Mouse (Mus musculus) monocyte, adult 2 months (primary cell): ENCODE measurements around the gene Rptor.

Experiments
- DNase-seq, 2 experiments: peaks; one replicate each; pipeline ENCODE4 v3.0.0; 2022; ENCODE audit warnings: low spot score in 2 of 2, low read depth in 1 of 2

Rptor gene

DNA sequence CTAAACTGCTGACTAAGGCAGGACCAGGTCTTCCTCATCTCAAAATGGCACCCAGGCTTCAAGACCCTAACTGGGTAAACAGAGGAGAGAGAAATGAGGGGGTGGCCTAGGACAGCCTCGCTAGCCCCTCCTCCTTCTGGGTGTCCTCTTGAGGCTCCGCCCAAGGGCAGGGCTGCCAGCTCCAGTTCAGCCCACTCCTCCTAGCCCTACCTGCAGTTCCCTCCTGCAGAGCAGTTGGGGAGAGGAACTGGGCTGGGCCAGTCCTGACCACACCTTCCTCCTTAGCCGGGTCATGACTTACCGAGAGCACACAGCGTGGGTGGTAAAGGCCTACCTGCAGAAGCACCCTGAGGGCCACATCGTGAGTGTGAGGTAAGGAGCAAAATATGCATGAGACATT lies 291.9 kb downstream of the Rptor start:
- no peak for DNase-seq

DNA sequence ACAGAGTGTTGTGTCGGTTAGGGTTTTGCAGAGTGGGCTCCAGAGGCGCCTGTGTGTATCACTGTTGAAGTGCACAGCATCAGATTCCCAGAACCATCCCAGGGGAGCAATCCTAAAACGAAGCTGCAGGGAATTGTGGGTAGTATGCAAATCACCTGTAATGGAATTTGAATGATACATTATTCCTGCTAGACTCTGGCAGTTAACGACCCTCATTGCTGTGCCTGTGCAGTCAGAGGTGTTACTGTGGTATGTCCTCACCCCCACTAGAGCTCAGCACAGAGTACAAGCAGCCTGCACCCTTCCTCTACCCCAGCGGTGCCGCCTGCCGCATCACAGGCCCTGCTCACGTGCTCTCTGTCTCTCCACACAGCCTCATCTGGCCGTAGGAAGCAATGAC lies 294.3 kb downstream of the Rptor start:
- DNase-seq, result no peak

DNA sequence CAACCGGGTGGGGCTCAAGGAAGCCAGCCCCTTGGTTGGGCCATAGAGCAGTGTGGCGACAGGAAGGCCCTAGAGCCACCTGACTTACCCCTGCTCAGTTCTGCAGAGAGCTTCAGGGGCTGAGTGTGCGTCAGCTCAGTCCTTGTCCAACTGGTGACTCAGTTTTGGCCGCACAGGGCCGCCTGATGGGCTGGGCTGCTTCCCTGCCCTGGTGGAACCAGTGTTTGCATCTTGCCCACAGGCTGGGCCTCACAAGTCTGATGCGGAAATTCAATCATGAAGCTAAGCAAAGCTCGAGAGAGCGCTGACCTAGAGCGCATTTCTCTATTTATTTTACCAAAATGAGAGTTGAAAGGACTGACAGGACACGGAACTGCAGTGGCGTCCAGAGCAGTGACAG lies 296.3 kb downstream of the Rptor start:
- no peak for DNase-seq

DNA sequence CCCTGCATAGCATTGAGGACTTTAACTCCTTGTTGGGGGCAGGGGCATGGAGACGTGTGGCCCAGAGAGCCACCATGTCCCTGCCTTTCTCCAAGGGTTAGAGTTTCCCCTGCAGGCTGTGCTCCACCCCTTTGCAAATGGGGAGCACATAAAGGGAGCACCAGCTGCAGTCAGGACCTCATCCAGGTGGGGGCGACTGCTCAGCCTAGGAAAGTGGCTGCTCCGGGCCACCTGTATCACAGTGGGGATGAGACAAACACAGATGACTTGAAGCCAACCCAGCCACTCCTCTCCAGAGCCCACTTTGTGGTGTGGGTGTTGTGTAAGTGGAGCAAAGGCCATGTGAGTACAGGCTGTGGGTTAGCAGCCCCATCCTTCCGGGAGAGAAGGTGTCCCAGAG lies 298.5 kb downstream of the Rptor start:
- DNase-seq, result no peak

DNA sequence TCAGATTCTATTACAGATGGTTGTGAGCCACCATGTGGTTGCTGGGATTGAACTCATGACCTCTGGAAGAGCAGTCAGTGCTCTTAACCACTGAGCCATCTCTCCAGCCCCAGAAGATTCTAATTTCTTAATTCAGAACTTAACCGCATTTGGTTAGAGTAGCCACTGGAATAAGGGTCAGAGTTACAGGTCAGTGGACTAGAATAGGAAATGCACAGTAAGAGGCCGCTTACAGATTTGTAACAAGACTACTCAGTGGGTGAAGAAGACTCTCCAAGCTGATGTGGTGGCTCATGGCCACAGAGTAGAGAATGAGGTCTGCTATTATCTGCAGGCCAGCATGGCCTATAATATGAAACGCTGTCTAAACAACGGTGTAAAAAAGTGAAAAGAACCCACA lies 300.2 kb downstream of the Rptor start:
- DNase-seq, result no peak

DNA sequence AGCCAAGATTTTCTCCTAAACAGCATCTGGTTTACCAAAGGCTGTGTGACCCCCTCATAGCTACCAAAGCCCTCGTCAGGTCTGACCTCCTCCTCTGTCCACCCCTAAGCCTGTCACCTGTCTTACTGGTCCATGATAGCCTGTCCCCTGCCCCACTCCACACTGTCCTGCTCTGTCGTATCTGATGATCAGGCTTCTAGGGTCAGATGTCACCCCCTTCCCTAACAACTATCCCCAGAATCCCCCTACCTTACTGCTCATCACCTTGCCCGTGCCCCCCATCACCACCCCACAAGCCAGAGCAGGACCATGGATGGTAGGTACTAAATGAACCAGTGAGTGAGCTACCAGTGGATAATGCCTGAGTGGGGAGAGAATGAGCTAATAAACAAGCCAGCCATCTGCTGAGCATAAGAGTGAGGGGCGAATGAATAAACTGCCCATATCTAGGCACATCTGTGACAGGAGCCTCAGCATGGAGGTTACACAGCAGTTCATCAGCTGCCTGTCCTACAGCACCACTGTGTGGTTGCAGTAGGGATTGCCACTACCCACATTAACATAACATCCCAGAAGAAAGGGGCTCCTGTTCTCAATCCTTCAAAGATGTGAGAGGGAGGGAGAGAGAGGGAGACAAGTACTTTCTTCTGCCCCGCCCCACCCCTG lies 302.0 kb downstream of the Rptor start:
- peak in 1 of 2 experiments; percentile 26 for DNase-seq

DNA sequence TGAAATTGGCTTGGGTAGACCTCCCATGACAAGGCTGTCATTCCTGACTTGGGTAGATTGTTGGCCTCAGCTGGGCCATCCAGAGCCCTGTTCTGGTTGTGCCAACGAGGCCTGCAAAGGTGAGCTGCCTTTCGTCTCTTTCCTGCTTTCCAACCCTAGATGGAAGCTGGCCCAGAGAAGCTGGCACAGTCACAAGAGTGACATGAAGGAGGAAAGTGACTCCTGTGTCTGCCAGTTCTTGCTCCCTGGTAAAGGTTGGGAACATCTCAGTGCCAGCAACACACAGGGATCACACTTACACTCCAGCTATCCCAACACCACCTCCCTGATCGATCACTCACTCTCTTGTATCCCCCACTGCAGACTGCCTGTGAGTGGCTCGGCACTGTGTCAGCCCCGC lies 303.1 kb downstream of the Rptor start:
- no peak for DNase-seq

DNA sequence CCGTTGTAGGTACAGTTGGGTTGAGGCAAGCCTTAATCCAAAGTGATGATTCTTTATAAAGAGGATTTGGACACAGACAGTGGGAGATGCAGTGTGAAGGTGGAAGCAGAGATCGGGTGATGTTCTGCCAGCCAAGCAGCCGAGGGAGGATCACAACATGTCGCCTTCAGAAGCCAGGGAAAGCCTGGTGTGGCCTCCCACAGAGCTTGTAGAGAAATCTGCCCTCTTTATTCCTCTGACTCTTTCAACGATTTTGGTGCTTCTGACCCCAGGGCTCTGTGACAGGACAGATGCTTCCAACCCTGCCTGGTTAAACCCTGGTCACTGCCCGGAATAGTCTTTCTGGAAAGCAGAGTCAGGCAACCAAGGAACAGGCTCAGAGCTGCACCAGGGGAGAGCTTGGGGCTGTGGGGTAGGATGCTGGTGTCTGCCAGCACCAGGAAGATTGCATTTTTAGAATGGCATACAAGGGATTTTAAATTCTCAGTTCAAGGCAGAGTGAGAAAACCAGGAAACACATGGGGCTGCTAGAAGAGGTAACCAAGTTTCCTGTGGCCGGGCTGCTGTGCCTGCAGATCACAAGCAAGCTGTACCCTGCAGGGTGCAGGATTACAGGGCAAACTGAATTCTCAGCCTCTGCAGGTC lies 304.4 kb downstream of the Rptor start:
- no peak for DNase-seq

DNA sequence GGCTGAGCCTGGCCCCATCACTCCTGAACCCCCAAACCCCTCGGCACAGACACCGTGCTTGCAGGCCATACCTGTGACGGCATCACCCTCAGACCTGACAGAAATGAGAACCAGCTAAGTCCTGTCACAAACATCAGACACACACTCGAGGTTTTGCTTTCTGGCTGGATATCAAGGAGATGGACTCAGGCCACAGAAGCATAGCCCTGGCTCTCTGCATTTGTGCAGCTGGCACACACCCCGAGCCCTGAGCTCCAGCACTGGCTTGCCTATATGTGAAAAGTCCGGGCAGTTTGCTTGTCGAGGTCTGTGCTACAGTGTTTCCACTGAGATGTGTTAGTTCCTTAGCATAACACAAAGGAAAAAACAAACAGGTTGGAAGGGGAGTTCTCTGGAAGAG lies 305.0 kb downstream of the Rptor start:
- DNase-seq, result no peak

DNA sequence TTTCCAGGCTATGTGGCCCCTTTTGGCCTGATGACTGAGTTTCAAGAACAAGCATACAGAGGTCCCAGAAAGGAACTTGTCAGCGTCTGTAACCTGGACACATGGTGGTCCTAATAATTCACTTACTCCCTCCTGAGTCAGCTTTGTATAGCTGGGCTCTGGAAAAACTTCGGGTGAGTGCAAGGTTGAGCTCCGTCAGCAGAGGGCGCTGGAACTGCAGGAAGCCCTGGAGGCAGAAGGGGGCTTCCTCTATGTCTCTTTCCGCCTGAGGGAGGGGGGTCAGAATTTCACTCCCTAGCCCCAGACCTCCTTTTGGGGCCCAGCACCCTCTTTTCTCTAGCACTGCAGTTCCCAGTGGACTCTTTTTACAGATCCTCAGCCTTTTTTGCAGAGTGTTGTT lies 306.7 kb downstream of the Rptor start:
- DNase-seq, result peak in 1 of 2 experiments; percentile 51

DNA sequence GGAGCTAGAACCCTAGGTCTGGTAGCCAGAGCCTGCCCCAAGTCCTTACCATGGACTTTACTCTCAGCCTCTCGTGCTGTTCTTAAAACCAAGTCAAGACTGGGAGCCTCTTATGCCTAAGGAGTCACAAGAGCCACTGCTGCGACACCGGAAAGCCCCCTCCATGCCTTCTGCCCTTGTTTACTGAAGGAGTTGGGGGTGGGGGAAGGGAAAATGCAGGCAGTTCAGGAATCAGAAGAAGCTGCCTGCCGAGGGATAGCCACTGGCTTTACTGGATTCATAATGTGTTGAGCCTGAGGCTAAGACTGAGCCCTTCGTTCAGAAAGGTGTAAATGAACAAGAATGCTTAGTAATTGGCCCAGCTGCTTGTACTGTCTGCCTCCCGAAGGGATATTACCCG lies 310.1 kb downstream of the Rptor start:
- DNase-seq, result no peak

DNA sequence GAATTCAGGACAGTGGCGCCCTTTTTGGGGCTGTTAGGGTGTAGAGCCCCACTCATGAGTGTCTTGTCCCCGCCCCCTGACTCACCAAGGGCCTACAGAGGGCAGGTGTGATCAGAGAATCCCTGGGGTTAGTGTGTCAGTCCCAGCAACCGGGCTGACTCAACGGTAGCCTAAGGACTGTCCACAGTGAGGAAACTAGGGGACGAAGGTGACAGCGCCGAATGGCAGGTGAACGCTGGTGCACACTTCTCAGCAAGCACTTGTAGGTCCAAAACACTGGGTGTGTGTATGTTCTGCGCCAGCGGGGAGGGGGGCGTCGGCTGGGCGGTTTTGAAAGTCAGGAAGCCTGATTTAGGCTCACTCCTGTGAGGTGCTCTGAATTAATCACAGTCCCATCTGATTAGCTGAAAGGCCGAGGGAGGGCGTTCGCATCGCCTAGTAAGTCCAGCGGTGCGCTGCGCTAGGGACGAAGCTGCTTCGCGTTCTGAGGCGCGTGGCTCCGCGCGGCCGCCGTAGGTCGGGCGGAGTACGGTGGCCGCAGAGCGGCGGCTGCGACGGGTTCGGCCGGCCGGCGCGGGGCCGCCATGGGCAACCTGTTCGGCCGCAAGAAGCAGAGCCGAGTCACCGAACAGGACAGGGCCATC lies 310.7 kb downstream of the Rptor start, which contains the start of gene Chmp6:
Gene Chmp6 (plus strand): TSS at position 151 of the 644 bp plus-strand sequence.
- peak; percentile 63 to 70 for DNase-seq

DNA sequence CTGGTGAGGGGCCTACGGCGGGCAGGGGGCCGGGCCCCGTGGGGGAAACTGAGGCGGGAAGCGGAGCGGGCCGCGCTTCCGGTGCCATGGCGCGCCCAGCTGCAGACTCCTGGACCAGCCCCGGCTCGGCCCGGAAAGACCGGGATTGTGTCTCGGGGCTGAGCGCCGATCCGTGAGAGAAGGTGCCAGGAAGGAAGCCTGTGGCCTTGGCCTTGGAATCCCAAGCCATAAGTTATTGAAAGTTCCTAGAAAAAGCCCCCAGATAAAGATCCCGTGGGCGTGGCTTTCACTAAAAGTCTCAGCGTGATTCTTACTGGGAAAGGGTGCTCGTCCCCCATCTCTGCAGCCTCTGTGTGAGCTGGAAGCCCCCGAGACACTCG lies 311.2 kb downstream of the Rptor start:
- DNase-seq, result no peak

DNA sequence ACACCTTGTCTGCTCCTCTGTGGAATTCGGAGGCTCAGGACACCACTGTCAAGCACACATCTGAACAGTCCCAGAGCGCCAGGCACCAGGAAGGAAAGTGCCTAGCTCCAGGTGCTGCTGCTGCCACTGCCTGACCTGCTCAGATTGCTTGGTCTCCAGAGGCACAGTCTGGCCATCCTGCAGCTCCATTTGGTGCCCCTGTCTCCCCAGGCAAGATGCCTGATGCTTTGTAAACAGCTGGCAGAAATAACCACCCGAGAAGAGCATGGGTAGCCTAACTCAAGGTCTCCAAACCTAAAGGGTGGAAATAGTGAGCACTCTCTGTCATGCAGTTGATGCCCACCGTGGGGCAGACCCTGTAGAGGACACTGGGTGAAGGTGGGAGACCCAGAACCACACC lies 311.7 kb downstream of the Rptor start:
- DNase-seq, result no peak

DNA sequence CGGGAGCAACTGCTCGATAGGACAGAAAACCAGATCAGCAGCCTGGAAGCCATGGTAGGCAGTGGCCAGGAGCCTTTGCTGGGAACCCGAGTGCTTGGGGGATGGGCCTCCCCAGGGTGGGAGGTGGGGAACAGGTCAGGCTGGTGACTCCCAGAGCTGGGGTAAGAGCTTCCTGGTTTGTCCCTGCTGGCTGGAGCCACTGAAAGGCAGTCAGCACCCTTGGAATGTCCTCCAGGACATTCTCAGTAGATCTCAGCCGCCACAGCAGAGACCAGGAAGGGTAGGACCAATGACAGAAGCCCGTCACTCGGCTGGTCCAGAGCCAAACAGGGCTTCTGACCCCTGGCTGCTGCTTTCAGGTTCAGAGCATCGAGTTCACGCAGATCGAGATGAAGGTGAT lies 313.0 kb downstream of the Rptor start:
- DNase-seq, result no peak

DNA sequence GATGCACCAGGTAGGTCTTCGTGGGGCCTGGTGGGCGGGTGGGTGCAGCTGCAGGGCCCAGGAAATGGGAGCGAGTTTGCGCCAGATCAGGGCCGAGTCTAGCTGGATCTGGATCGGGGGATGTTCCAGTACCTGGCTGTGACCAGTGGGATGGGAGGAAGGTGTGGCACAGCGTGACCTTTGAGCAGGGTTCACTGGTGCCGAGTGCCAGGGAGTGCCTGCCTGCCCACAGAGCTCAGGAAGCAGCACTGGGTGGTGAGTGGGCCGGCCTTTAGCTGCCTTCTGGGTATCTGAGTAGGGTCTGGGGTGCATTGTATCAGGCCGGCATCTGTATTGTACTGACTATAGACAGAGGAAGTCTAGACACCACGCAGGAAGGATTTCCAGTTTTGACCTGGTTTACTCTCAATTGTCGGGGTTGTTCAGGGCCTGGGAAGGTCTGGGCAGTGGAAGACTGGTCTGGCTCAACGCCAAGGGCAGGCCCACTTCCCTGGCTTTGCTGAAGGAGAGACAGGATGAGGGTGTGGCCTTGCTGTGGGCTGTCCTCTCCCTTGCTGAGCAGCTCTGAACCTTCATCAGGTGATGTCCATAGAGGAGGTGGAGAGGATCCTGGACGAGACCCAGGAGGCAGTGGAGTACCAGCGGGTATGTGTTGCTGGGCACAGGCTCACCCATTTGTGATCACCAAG lies 313.5 kb downstream of the Rptor start:
- no peak for DNase-seq

DNA sequence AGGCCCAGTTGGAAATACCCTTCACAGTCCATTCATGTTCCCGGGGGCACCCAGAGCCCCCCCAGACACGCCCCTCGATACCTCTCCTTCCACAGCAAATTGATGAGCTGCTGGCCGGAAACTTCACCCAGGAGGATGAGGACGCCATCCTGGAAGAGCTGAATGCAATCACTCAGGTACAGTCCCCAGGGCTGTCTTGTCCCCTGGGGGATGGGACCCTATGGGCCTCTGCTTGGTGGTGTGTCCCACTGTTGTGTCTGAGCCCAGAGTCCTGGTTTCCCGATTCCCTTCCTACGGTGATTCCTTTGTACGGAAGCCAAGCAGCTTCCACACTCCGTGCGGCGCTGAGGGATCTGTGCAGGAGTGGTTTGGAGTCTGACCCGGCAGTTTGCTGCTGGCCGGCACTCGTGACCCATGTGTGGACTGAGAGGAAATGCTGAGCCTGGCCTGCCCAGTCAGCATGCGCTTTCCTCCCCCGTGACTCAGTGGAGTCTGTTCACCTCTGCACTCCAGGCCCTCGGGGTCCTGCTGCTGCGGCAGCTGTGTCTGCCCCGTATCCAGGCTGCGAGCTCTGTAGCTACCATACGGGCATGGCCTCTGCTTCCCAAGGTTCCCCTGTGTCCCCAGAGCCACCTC lies 314.2 kb downstream of the Rptor start:
- no peak for DNase-seq

DNA sequence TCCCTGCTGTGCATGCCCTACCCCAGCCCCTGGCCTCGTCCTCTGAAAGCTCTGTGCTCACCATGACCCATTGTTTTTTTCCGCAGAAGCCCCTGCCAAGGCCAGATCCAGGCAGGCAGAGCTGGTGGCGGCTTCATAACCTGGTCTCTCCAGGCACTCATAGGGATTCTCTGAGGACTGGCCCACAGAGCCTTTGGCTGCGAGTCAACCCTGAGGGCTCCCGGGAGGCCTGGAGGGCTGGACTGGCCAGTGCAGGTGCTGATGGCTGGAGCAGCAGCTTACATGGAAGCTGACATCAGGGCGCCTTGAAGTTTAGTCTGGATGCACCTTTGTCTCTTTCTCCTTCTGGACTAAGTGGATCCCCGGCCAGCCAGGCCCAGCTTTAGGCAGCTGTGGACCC lies 315.8 kb downstream of the Rptor start:
- no peak for DNase-seq

DNA sequence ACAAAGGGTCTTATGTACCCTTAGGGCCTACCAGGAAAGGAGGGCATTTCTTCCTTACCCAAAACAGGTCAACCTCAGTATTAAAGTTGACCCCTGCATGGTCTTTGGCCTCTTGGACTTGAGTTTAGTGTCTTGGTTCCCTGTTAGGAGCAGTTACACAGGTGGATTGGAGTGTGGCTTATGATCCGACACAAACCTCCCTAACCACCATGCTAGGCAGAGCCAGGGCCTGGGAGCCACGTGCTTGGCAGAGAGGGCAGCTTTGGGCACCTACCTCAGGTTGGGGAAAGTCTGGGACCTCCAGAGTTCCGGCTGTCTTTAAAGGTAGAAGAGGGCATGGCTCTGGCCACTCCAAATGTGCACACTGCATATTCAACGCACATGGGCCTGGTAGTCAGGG lies 316.7 kb downstream of the Rptor start:
- no peak for DNase-seq

DNA sequence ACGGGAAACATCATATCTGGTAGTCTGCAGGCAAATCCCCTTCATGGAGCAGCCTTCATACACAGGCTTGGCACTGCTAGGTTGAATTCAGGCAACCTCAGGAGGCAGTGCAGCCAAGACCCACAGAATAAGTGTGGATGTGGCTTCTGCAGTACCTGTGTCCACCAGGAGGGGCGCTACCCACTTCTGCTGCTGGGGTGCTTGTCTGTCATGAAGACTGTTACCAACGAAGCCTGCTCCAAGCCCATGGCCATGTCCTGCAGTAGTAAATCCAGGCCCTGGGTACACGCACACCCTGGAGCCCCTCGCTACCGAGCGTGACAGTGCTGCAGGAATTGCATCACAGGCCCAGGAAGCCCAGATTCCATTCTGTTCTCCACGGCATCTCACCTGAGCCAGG lies 317.2 kb downstream of the Rptor start:
- DNase-seq, result peak; percentile 50 to 74

DNA sequence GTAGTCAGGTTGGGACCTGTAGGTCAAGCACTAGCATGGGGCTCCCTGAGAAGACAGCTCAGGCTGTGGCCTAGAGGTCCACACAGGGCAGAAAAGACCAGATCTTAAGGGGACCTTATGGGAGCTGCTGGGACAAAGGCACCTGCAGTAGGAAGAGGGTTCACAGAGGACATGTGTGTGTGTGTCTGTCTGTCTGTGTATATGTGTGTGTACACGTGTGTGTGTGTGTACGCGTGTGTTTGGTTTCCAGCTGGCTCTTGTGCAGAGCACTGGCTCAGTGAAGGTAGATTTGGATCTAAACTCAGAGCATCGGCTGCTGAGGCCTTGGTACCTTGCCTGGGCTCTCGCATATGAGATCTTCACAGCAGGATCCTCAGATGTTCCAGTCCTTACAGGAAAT lies 318.0 kb downstream of the Rptor start:
- DNase-seq, result no peak

DNA sequence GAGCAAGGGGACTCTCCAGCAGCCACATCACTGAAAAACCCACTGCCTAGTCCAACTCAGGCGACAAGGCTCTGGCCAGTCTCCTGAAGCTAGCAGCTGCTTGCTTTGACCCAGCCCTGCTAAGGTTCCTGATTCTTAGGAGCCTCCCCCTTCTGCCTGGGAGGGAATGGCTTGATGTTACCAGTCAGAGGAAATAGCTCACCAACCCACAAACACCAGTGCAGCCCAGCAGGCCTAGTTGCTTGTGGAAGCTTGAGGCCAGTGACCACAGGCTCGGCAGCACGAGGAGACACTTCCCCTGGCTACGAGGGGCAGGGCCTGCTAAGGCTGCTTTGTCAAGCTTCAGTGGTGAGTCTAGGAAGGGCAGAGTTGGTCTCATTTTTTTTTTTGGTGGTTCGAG lies 322.5 kb downstream of the Rptor start:
- DNase-seq, result peak; percentile 84 to 89
